Comparison of ENCODE assay signal across 18 mouse cellular contexts in the genomic region with DNA sequence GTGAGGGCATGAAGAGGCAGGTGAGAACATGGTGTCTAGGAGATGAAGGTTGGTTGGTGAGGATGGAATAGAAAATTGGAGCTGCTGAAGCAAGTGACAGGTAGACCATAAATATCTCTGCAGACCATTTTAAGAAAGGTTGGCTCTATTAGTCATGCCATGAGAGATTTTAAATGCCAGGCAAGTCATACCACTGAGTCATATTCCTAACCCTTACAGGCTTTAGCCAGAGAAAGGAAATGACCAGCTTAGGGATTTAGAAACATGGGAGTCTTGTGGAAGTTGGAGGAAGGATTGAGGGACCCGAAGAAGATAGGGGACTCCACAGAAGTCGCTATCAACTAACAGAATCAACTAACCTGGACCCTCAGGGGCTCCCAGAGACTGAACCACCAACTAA. TPM values are rescaled to one million over a fixed set of nuclear protein-coding genes. Genes with fewer than 3 reads are reported as not detected.
DNase-seq lines count a peak whose midpoint lies in the region; ATAC-seq and TF ChIP-seq lines count a peak whose summit lies in the region.
"Had no signal": no experiment of that assay in that cellular context is flagged by ENCODE, and none has a peak within 500 bp of the region (broad histone marks: within the 10 kb centered on the region; RNA-seq: fewer than 3 reads in every experiment).

No protein-coding gene starts in this region.

- H3K4me1 ChIP-seq in lung, adult 2 months (ENCODE audit: control insufficient read depth, insufficient read depth, low read length) = no peaks in the 10 kb centered on the region
- H3K4me1 ChIP-seq: embryonic facial prominence, embryonic 10.5 days; embryonic facial prominence, embryonic 12.5 days; forebrain, embryonic 13.5 days; forebrain, embryonic 15.5 days had no signal

- TF ChIP-seq CTCF in Patski (IDR thresholded peaks at IDR 0.05) = no peak
- TF ChIP-seq CTCF in lung, adult 2 months (IDR thresholded peaks at IDR 0.05; ENCODE audit: insufficient read depth, low read length) = no peak

- H3K27me3 ChIP-seq in Patski = no peaks in the 10 kb centered on the region
- H3K27me3 ChIP-seq: embryonic facial prominence, embryonic 12.5 days; forebrain, embryonic 13.5 days; forebrain, embryonic 15.5 days had no signal

- ATAC-seq in Patski = peak; percentile 67
- ATAC-seq: forebrain, embryonic 13.5 days; forebrain, embryonic 15.5 days; forebrain, postnatal 0 days had no signal

- no peak overlapping the region for H3K4me3 ChIP-seq in lung, adult 2 months (replicated peaks; ENCODE audit: extremely low read depth, low read depth, low read length)
- H3K4me3 ChIP-seq: embryonic facial prominence, embryonic 10.5 days; embryonic facial prominence, embryonic 12.5 days; forebrain, embryonic 13.5 days; forebrain, embryonic 15.5 days had no signal

- WGBS in lung, adult 2 months = 78% methylated on average over 2 of the region's 2 CpGs

- in situ Hi-C loops in Patski (cut with MboI; ENCODE audit: low pct_unique_long_range_greater_than_20kb) = no loop called here

- TF ChIP-seq POLR2A in lung, adult 2 months (IDR thresholded peaks at IDR 0.05; ENCODE audit: borderline replicate concordance, extremely low read depth, low read depth, low read length) = no peak

- DNase-seq in 3134 (ENCODE audit: extremely low read depth, insufficient read length, low spot score) = peak; percentile 12
- peak; percentile 65 for DNase-seq in 3T3-L1 (ENCODE audit: low read depth, low spot score)
- DNase-seq in Patski (ENCODE audit: low read depth, low spot score) = peak; percentile 13
- DNase-seq in urinary bladder, adult 2 months (ENCODE audit: low spot score) = no peak
- DNase-seq in lung, adult 2 months = no peak
- DNase-seq: adrenal gland, postnatal 14 days; adrenal gland, postnatal 36 days; cerebellum, adult 11-12 months; cerebellum, adult 2 months; cerebellum, adult 9-10 months; cerebellum, postnatal 10 days; cerebellum, postnatal 25 days; forebrain, postnatal 0 days had no signal

- CTCF ChIA-PET in Patski (lab: Charles Lee) = interaction anchor here (1.6 kb wide), 1 partner anchor 14 kb away, joined by 3 read pairs; no protein-coding TSS in a partner anchor

- POLR2A ChIA-PET in Patski (lab: Charles Lee) = no interaction called here

RNA-seq across cellular contexts. Expression of gene Stxbp5l, which starts 35.8 kb away (rescaled TPM):
- 0.12 TPM for polyA plus RNA-seq in Patski (2021)
- 0.03 TPM in 1 of 2 replicates, not detected in the other for polyA plus RNA-seq in urinary bladder, adult 2 months (2012; rRNA removed)
- polyA plus RNA-seq in lung, adult 2 months (2012; rRNA removed) = not detected in 2 replicates
- polyA plus RNA-seq: C2C12 had no signal

Comparison
In these comparisons a context has a peak if more than half of its experiments do, and no peak if none do; other contexts are left out.
1. DNase-seq: peak in 3134 (single experiment), 3T3-L1 (single experiment) and Patski (single experiment); none in urinary bladder, adult 2 months (single experiment) and lung, adult 2 months (single experiment).